Mouse (Mus musculus): ENCODE results near the gene Kidins220.

DNA sequence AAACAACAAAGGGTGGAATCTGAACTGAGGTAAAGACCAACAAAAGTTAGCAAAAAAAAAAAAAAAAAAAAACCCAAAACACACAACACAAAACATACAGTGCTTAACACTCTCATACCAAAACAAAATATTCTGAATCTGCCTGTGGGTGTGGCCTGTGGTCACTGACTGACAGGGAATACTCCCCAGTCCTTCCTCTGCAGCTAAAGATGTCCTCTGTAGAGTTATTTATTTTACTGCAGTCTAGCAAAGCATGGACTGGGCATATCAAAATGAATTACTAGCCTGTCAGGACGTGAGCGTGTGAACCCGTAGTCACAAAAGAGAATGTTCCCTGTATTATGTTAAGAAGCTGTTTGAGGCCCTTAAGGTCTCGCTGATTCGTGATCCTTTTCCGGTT, 87.5 kb downstream of the Kidins220 start:
- no peak for TF ChIP-seq POLR2A (IDR thresholded peaks at IDR 0.05; ENCODE audit: extremely low read depth, insufficient read depth, low read length)
- no peak for TF ChIP-seq CTCF (IDR thresholded peaks at IDR 0.05; ENCODE audit: extremely low read depth, insufficient read depth, low read length)

Data from cortical plate, adult 2 months (tissue).